Mouse (Mus musculus) lung, postnatal 0 days (tissue): ENCODE results near the gene Max. TPM values are rescaled to one million over a fixed set of nuclear protein-coding genes. Genes with fewer than 3 reads are reported as not detected.

Experiments used
- ATAC-seq: fragments of 200-750 bp; cut with Nextera tagmentation; 2 replicates; pipeline ENCODE4 v1.8.0; 2017; ENCODE audit warnings: moderate library complexity
- DNase-seq: peaks from one replicate; pipeline ENCODE4 v3.0.0-alpha.2; 2016; ENCODE audit warnings: low spot score
- H3K27ac ChIP-seq: fragments of 300-500 bp; sonication (generic); 2 replicates; pipeline ENCODE4 v1.5.1; 2014; ENCODE audit warnings: antibody characterized with exemption, mild to moderate bottlenecking, low read length, mixed read lengths
- H3K27me3 ChIP-seq: fragments of 300-500 bp; sonication (generic); replicated peaks from 2 replicates; pipeline ENCODE4 v1.6.1; 2014; ENCODE audit warnings: low read length, mixed read lengths; ENCODE audit not compliant: insufficient read depth
- H3K36me3 ChIP-seq: fragments of 300-500 bp; sonication (generic); 2 replicates; pipeline ENCODE4 v1.6.1; 2014; ENCODE audit warnings: low read length, mixed read lengths; ENCODE audit not compliant: insufficient read depth
- H3K4me1 ChIP-seq: fragments of 300-500 bp; sonication (generic); 2 replicates; pipeline ENCODE4 v1.6.1; 2014; ENCODE audit warnings: antibody characterized with exemption, low read depth, low read length, mixed read lengths; ENCODE audit not compliant: insufficient read depth
- H3K4me2 ChIP-seq: fragments of 300-500 bp; sonication (generic); replicated peaks from 2 replicates; pipeline ENCODE4 v1.6.1; 2014; ENCODE audit warnings: low read depth, mild to moderate bottlenecking, low read length, moderate library complexity, mixed read lengths
- H3K4me3 ChIP-seq: fragments of 300-500 bp; sonication (generic); 2 replicates; pipeline ENCODE4 v1.5.1; 2014; ENCODE audit warnings: low read depth, low read length
- H3K9ac ChIP-seq: fragments of 300-500 bp; sonication (generic); replicated peaks from 2 replicates; pipeline ENCODE4 v1.6.1; 2014; ENCODE audit warnings: low read depth, mild to moderate bottlenecking
- H3K9me3 ChIP-seq: fragments of 300-500 bp; sonication (generic); 2 replicates; pipeline ENCODE4 v1.6.1; 2016; ENCODE audit warnings: low read length, mixed read lengths
- CTCF ChIP-seq: IDR thresholded peaks from 2 replicates; pipeline ENCODE4 v1.5.1; 2016; ENCODE audit warnings: antibody characterized with exemption, mild to moderate bottlenecking
- EP300 ChIP-seq: IDR thresholded peaks from 2 replicates; pipeline ENCODE4 v1.6.1; 2016; ENCODE audit warnings: antibody characterized with exemption, mild to moderate bottlenecking, control low read depth
- WGBS: fragments of 180-500 bp; shearing (Covaris S2); extraction: QIAGEN DNeasy Blood & Tissue Kit; methylation state at CpG from one replicate; pipeline ENCODE4 v1.1.7; 2014; 5-methylcytosine and 5-hydroxymethylcytosine counted together
- polyA plus RNA-seq: library from polyadenylated mRNA; unstranded; fragments of >200 nt; fragmentation: Nextera tagmentation; extraction: Ambion mirVana; gene quantifications from 2 replicates; pipeline ENCODE4 v1.2.1, GENCODE M21; 2015

The Max gene
- polyA plus RNA-seq, 1 experiment from 2014 or later = 20.9 TPM

GRCm38 (mm10) chr12:76920398-76920797 is 41.6 kb downstream of the Max start:
- H3K9me3 ChIP-seq = no peaks in the 10 kb centered on the region
- 0 out of 2 replicates have a peak, but pooled peaks cover 5% of the 10 kb centered on the region for H3K36me3 ChIP-seq
- H3K9ac ChIP-seq = no peak overlapping the region
- no peak overlapping the region for H3K27ac ChIP-seq
- ATAC-seq (no peak), DNase-seq (no peak)
- no peak overlapping the region for H3K4me3 ChIP-seq
- 71% methylated on average over 6 of the region's 6 CpGs for WGBS
- H3K4me1 ChIP-seq = no peaks in the 10 kb centered on the region; the same call in 1 of the 2 replicates
- no peak overlapping the region for H3K4me2 ChIP-seq
- no peak for TF ChIP-seq EP300
- TF ChIP-seq CTCF = no peak
- no peaks in the 10 kb centered on the region for H3K27me3 ChIP-seq

- Histone ChIP-seq H3K9me3 (no peaks in the 10 kb centered on the region), H3K4me3 (no peak overlapping the region), H3K27me3 (no peaks in the 10 kb centered on the region), H3K27ac (no peak overlapping the region), H3K4me1 (no peaks in the 10 kb centered on the region; the same call in 1 of the 2 replicates), H3K9ac (no peak overlapping the region), H3K36me3 (0 out of 2 replicates have a peak, but pooled peaks cover 5% of the 10 kb centered on the region), H3K4me2 (no peak overlapping the region)
- ATAC-seq (no peak), DNase-seq (no peak)
- TF ChIP-seq EP300 (no peak), CTCF (no peak)
- 48% methylated on average over 3 of the region's 3 CpGs for WGBS
Observed at GRCm38 (mm10) chr12:76918855-76919254, 43.1 kb downstream of the Max start.

DNA sequence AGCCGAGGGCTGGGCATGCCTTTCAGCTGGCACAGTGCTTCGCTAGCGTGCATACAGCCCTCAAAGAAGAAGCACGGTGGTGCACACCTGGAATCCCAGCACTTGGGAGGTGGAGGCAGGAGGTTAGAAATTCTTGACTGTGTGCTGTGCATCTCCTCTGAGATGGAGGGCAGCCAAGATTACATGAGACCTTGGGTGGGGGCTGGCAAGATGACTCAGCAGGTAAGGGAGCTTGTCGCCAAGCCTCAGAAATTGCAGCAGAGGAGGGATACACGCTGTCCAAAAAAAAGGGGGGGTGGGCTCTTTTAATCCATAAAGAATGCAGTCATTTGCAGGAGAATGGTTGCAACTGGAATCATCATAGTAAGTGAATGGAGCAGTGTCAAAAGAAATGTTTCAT is 43.9 kb downstream of the Max start:
- Histone ChIP-seq H3K27ac (no peak overlapping the region), H3K9ac (no peak overlapping the region), H3K4me3 (no peak overlapping the region), H3K9me3 (no peaks in the 10 kb centered on the region), H3K27me3 (no peaks in the 10 kb centered on the region), H3K4me2 (no peak overlapping the region), H3K36me3 (peaks cover 9% of the 10 kb centered on the region; the same call in 1 of the 2 replicates), H3K4me1 (no peaks in the 10 kb centered on the region)
- ATAC-seq (no peak), DNase-seq (no peak)
- TF ChIP-seq CTCF (no peak), EP300 (no peak)
- 84% methylated on average over 6 of the region's 6 CpGs for WGBS

- no peak overlapping the region for H3K4me2 ChIP-seq
- no peaks in the 10 kb centered on the region for H3K9me3 ChIP-seq
- TF ChIP-seq EP300 (no peak), CTCF (no peak)
- H3K27me3 ChIP-seq = no peaks in the 10 kb centered on the region
- H3K27ac ChIP-seq = no peak overlapping the region
- ATAC-seq (no peak), DNase-seq (no peak)
- peaks cover 10% of the 10 kb centered on the region; the same call in 1 of the 2 replicates for H3K36me3 ChIP-seq
- H3K9ac ChIP-seq = no peak overlapping the region
- H3K4me3 ChIP-seq = no peak overlapping the region
- 94% methylated on average over 11 of the region's 11 CpGs for WGBS
- no peaks in the 10 kb centered on the region for H3K4me1 ChIP-seq
Observed at GRCm38 (mm10) chr12:76916163-76916562, 45.8 kb downstream of the Max start.

- DNase-seq = no peak
- TF ChIP-seq CTCF = no peak
- no peak overlapping the region for H3K27ac ChIP-seq
- peaks cover 6% of the 10 kb centered on the region; the same call in 1 of the 2 replicates for H3K36me3 ChIP-seq
- WGBS = 72% methylated on average over 9 of the region's 9 CpGs
- H3K27me3 ChIP-seq = no peaks in the 10 kb centered on the region
- no peak overlapping the region for H3K4me3 ChIP-seq
- no peak overlapping the region for H3K9ac ChIP-seq
- H3K4me1 ChIP-seq = no peaks in the 10 kb centered on the region
- ATAC-seq = no peak
- H3K9me3 ChIP-seq = no peaks in the 10 kb centered on the region
- no peak overlapping the region for H3K4me2 ChIP-seq
Observed at GRCm38 (mm10) chr12:76912193-76912592, 49.8 kb downstream of the Max start.

DNA sequence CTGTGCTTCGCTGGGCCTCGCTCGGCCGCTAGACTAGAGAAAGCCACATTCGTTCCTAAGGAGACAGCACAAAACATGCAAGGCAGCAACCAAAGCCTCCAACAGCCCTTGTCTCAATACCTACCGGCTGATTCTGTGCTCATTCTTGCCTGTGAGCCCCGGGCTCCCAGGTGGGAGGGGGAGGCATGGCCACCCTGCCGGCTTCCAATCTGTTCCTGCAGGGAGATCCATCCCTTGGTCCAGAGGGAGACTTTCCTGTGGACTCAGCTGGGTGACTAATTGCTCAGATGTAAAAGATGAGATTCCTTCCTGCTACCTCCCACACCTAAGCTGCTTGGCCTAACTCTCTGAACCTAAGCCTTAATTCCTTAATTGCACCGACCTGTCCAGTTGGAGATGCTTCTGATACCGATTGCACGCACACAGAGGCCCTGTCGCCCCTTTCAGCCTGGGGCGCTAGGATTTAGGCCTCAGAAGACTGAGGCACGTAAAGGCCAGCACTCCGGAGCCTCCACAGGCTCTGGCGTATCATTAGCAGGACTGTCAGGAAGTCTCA is 50.8 kb downstream of the Max start:
- no peak overlapping the region for H3K4me2 ChIP-seq
- peaks cover 6% of the 10 kb centered on the region; the same call in 1 of the 2 replicates for H3K36me3 ChIP-seq
- no peaks in the 10 kb centered on the region for H3K27me3 ChIP-seq
- 86% methylated on average over 16 of the region's 16 CpGs for WGBS
- no peaks in the 10 kb centered on the region for H3K4me1 ChIP-seq
- no peak for ATAC-seq
- no peak overlapping the region for H3K4me3 ChIP-seq
- no peak overlapping the region for H3K9ac ChIP-seq
- TF ChIP-seq EP300 (no peak), CTCF (no peak)
- H3K9me3 ChIP-seq = no peaks in the 10 kb centered on the region
- no peak overlapping the region for H3K27ac ChIP-seq
- DNase-seq = no peak
